Mouse (Mus musculus) ES-E14 (cell line): Measurements from ENCODE around the gene Zfp324. TPM values are rescaled to one million over a fixed set of nuclear protein-coding genes. Genes with fewer than 3 reads are reported as not detected.
"Not testable (repeated sequence)": the region's sequence is repeated elsewhere in the genome, so short reads cannot be mapped to it uniquely, and the experiment has no call there.

ENCODE experiments used
- DNase-seq: peaks from one replicate; pipeline ENCODE4 v3.0.0-alpha.2; 2013; ENCODE audit warnings: low read depth, low spot score
- H3K27ac ChIP-seq: 2 replicates; pipeline ENCODE4 v1.5.1; 2012; ENCODE audit warnings: low read depth, mild to moderate bottlenecking, low read length, moderate library complexity, mixed read lengths; ENCODE audit not compliant: poor library complexity, insufficient read depth, severe bottlenecking
- H3K36me3 ChIP-seq: 2 replicates; pipeline ENCODE4 v1.6.1; 2012; ENCODE audit warnings: mild to moderate bottlenecking, low read length, moderate library complexity, mixed read lengths; ENCODE audit not compliant: control insufficient read depth, poor library complexity, insufficient read depth, severe bottlenecking
- H3K4me1 ChIP-seq, 2 experiments: fragments of 150-350 bp in 1 of 2; sonication (generic) in 1 of 2; 2 replicates each; pipeline ENCODE4 v1.6.1; 2012; ENCODE audit warnings: low read length in 2 of 2, mild to moderate bottlenecking in 1 of 2, mixed read lengths in 1 of 2; ENCODE audit not compliant: control insufficient read depth in 2 of 2, insufficient read depth in 2 of 2, poor library complexity in 1 of 2
- H3K4me3 ChIP-seq, 2 experiments: fragments of 150-350 bp in 1 of 2; sonication (generic) in 1 of 2; 2 replicates each; pipeline ENCODE4 v1.5.1; 2012; ENCODE audit warnings: low read length in 2 of 2, low read depth in 1 of 2, mild to moderate bottlenecking in 1 of 2, mixed read lengths in 1 of 2; ENCODE audit not compliant: insufficient read depth in 1 of 2, poor library complexity in 1 of 2, severe bottlenecking in 1 of 2
- H3K9ac ChIP-seq: 2 replicates; pipeline ENCODE4 v1.6.1; 2012; ENCODE audit warnings: low read depth, mild to moderate bottlenecking, low read length, mixed read lengths; ENCODE audit not compliant: poor library complexity, insufficient read depth, severe bottlenecking
- H3K9me3 ChIP-seq: fragments of 150-350 bp; sonication (generic); 2 replicates; pipeline ENCODE4 v1.6.1; 2012; ENCODE audit warnings: low read depth, mild to moderate bottlenecking, low read length; ENCODE audit not compliant: control insufficient read depth, insufficient read depth
- CHD2 ChIP-seq: IDR thresholded peaks from 2 replicates; pipeline ENCODE4 v1.6.1; 2014; ENCODE audit warnings: mild to moderate bottlenecking, low read depth, low read length, inconsistent platforms
- HCFC1 ChIP-seq: IDR thresholded peaks from 2 replicates; pipeline ENCODE4 v1.6.1; 2012; ENCODE audit warnings: low read length, inconsistent platforms, borderline replicate concordance; ENCODE audit not compliant: insufficient read depth
- MAFK ChIP-seq: IDR thresholded peaks from 2 replicates; pipeline ENCODE4 v1.6.1; 2014; ENCODE audit warnings: mild to moderate bottlenecking, low read depth, low read length, inconsistent platforms; ENCODE audit not compliant: insufficient read depth
- ZC3H11A ChIP-seq: IDR thresholded peaks from 2 replicates; pipeline ENCODE4 v1.6.1; 2012; ENCODE audit warnings: low read depth, mild to moderate bottlenecking, inconsistent platforms, low read length, borderline replicate concordance
- ZNF384 ChIP-seq: IDR thresholded peaks from 2 replicates; pipeline ENCODE4 v1.6.1; 2012; ENCODE audit warnings: low read depth, low read length, inconsistent platforms
- in situ Hi-C, 2 experiments: fragments of 600-800 bp; cut with MboI; formaldehyde crosslinking; loops; one replicate each; pipeline ENCODE4 v1.15.1; 2025; ENCODE audit warnings: low sequenced_read_pairs in 2 of 2, inconsistent platforms in 1 of 2; ENCODE audit not compliant: unreplicated experiment in 2 of 2
- total RNA-seq: library from RNA; depleted of rRNA; stranded (reverse); fragments of 300-350 nt; gene quantifications from 2 replicates; pipeline ENCODE4 v1.2.3, GENCODE M21; 2012; rRNA removed

The Zfp324 gene
- total RNA-seq = 4.7 and 5.6 TPM in 2 replicates

DNA sequence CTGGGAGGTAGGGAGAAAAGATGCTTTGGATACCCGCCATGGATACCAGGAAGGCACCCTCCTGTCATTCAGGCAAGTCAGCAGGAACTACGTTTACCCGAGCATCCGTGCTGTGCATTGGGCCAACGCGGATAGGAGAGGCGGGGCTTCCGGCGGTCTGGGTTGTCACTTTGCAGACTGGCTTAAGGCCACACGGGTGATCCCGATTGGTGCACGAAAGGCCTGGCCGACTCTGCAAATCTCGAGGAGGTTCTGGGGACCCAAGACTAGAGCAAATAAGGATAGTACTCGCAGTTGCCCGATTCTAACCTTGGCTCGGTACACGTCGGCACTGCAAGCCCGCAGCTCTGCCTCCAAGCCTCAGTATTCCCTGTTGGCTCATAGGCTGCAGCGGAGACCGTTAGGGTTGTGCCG is at the start of gene Zfp324:
TSS of gene Zfp324 (plus strand) at position 161 of the 414 bp plus-strand sequence.
- H3K27ac ChIP-seq = peak within 1 kb of the TSS; percentile 63; the same call in 1 of the 2 replicates
- H3K36me3 ChIP-seq = 0 out of 2 replicates have a peak, but pooled peaks cover 4% of the 10 kb centered on the region
- in situ Hi-C loops = no loop called here
- H3K9me3 ChIP-seq = no peaks in the 10 kb centered on the region
- peaks cover 3 to 5% of the 10 kb centered on the region in 2 experiments; a peak in 2 of 4 replicates for H3K4me1 ChIP-seq
- peak within 1 kb of the TSS; percentile 78 for H3K9ac ChIP-seq
- TF ChIP-seq MAFK (0 out of 2 replicates have a peak, but pooled peaks have one; percentile 15), CHD2 (no peak), ZC3H11A (no peak), ZNF384 (no peak), HCFC1 (no peak)
- peak within 1 kb of the TSS; percentile 82 to 87 for H3K4me3 ChIP-seq
- DNase-seq = peak; percentile 82

DNA sequence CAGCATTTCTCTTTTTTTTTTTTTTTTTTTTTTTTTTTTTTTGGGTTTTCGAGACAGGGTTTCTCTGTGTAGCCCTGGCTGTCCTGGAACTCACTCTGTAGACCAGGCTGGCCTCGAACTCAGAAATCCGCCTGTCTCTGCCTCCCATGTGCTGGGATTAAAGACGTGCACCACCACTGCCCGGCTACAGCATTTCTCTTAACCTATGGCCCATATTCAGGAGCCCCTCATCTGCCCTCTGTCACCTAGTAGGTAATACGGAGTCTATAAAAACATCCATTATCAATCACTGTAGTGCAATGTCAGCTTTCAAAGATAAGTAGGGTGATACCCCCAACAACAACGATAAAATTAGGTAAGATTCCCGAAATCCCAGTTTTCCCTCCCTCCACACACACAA is 45.1 kb upstream of the Zfp324 start:
- peak overlapping the region; percentile 66; the same call in 1 of the 2 replicates for H3K9ac ChIP-seq
- not testable (repeated sequence) for H3K4me1 ChIP-seq

DNA sequence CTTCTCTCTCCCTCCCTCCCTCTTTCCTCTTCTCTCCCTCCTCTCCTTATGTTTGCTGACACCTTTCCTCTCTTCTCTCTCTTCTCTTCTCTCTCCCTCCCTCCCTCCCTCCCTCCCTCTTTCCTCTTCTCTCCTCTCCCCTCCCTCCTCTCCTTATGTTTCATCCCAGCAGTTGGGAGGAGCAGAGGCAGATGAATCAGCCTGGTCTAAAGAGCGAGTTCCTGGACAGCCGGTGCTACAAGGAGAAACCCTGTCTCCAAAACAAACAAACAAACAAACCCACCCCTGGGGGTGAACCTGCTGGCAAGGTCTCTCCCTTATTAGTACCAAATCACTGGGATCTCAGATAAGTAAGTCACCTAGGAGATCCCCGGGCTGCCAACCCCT is 44.3 kb upstream of the Zfp324 start:
- no peak for DNase-seq
- Histone ChIP-seq H3K4me3 (peak overlapping the region; percentile 83 to 91), H3K9me3 (no peaks in the 10 kb centered on the region), H3K36me3 (peaks cover 35% of the 10 kb centered on the region), H3K9ac (peak overlapping the region; percentile 99), H3K27ac (peak overlapping the region; percentile 94), H3K4me1 (peaks cover 0 to 2% of the 10 kb centered on the region in 2 experiments; a peak in 1 of 4 replicates)
- TF ChIP-seq ZNF384 (no peak), HCFC1 (no peak), MAFK (no peak), CHD2 (no peak), ZC3H11A (no peak)
- in situ Hi-C loops = loop anchor here in 1 of 2 experiments (10.0 kb wide), 1 partner anchor 123 kb away; no protein-coding TSS in a partner anchor

More for the DNA sequence above, 45.1 kb upstream of the Zfp324 start:
- not testable (repeated sequence) for H3K27ac ChIP-seq, H3K9me3 ChIP-seq, DNase-seq
- peaks cover 27% of the 10 kb centered on the region for H3K36me3 ChIP-seq
- peak overlapping the region; percentile 42 to 62 for H3K4me3 ChIP-seq
- in situ Hi-C loops = loop anchor here in 1 of 2 experiments (10.0 kb wide), 1 partner anchor 124 kb away; no protein-coding TSS in a partner anchor

DNA sequence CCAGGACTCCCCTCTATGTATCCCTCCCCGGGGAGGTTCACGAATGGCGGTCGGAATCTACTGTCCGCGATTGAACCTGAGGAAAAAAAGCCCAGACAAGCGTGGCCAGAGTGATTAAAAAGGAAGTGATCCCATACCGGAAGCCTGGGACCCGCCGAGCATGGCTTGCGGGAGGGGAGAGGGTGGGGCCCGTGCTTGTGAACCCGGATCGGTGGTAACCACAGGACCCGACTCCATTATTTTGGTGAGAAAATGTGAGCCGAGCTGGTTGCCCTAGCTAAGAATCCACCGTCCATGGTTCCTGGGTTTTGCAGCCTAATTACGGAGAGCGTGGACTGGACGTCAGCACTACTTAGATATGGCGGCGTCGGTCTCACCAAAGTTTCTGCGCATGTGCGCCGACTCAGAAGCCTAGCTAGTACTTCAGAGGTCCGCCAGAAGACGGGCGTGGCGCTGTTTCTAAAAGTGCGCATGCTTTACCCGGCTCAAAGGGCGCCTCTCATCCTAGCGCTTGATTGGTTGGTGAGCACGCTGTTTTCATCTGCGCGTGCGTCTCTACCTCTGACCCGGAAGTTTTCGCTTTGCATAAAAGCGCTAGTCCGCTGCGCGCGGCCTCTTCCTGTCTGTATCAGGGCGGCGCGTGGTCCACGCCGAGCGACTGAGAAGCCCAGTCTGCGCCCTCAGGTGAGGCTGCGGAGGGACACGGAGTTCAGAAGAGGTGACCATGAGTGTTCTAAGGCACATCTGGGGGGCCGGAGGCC is 43.8 kb upstream of the Zfp324 start, which contains the start of gene Rps5:
TSS of gene Rps5 (plus strand) at position 586 of the 761 bp plus-strand sequence.
- in situ Hi-C loops = loop anchor here in 1 of 2 experiments (10.0 kb wide), 1 partner anchor 123 kb away; no protein-coding TSS in a partner anchor
- peaks cover 0 to 2% of the 10 kb centered on the region in 2 experiments; a peak in 1 of 4 replicates for H3K4me1 ChIP-seq
- H3K9me3 ChIP-seq = no peaks in the 10 kb centered on the region
- peak within 1 kb of the TSS; percentile 99 for H3K9ac ChIP-seq
- peak within 1 kb of the TSS; percentile 94 for H3K27ac ChIP-seq
- H3K36me3 ChIP-seq = peaks cover 38% of the 10 kb centered on the region
- peak; percentile 98 for DNase-seq
- TF ChIP-seq HCFC1 = peak; percentile 83
- TF ChIP-seq ZC3H11A = no peak
- peak; percentile 83 for TF ChIP-seq CHD2
- H3K4me3 ChIP-seq = peak within 1 kb of the TSS; percentile 83 to 91
